Mouse (Mus musculus): ENCODE measurements at regions not wholly inside any gene's neighbourhood (a gene's known extent, or its start where the extent isn't known, plus 50 kb on each side); places are given as distances from the start of the nearest gene placed in this dataset.

GRCm38 (mm10) chr13:84950873-84951272 lies 238.3 kb upstream of the Ccnh start:
- H3K9ac ChIP-seq (replicated peaks; ENCODE audit: low read length), result no peak overlapping the region
- H3K4me3 ChIP-seq (ENCODE audit: low read length), result no peak overlapping the region
- H3K36me3 ChIP-seq (ENCODE audit: insufficient read depth, low read length), result no peaks in the 10 kb centered on the region
- WGBS, result 60% methylated on average over 1 of the region's 1 CpGs
- DNase-seq (ENCODE audit: low spot score) (peak; percentile 38), ATAC-seq (no peak)
- H3K9me3 ChIP-seq (ENCODE audit: low read length), result no peaks in the 10 kb centered on the region
- no peak overlapping the region for H3K27ac ChIP-seq
- peak; percentile 38 for TF ChIP-seq CTCF (IDR thresholded peaks at IDR 0.05; ENCODE audit: low read depth)
- no peak overlapping the region for H3K4me2 ChIP-seq (ENCODE audit: low read depth, low read length)
- H3K27me3 ChIP-seq (ENCODE audit: insufficient read depth, low read length), result no peaks in the 10 kb centered on the region
- H3K4me1 ChIP-seq (ENCODE audit: insufficient read depth, low read length), result no peaks in the 10 kb centered on the region

- Histone ChIP-seq H3K4me2 (ENCODE audit: low read depth, low read length) (no peak overlapping the region), H3K4me1 (ENCODE audit: insufficient read depth, low read length) (no peaks in the 10 kb centered on the region), H3K9ac (replicated peaks; ENCODE audit: low read length) (no peak overlapping the region), H3K27ac (no peak overlapping the region), H3K36me3 (ENCODE audit: insufficient read depth, low read length) (no peaks in the 10 kb centered on the region), H3K9me3 (ENCODE audit: low read length) (no peaks in the 10 kb centered on the region), H3K4me3 (ENCODE audit: low read length) (no peak overlapping the region), H3K27me3 (ENCODE audit: insufficient read depth, low read length) (no peaks in the 10 kb centered on the region)
- WGBS, result 79% methylated on average over 2 of the region's 2 CpGs
- no peak for TF ChIP-seq CTCF (IDR thresholded peaks at IDR 0.05; ENCODE audit: low read depth)
- no peak for DNase-seq (ENCODE audit: low spot score)
- ATAC-seq, result no peak
Observed at GRCm38 (mm10) chr13:84953161-84953560, 236.0 kb upstream of the Ccnh start.

GRCm38 (mm10) chr13:84953760-84954159 lies 235.4 kb upstream of the Ccnh start:
- Histone ChIP-seq H3K27me3 (ENCODE audit: insufficient read depth, low read length) (no peaks in the 10 kb centered on the region), H3K9me3 (ENCODE audit: low read length) (no peaks in the 10 kb centered on the region), H3K27ac (no peak overlapping the region), H3K4me3 (ENCODE audit: low read length) (no peak overlapping the region), H3K36me3 (ENCODE audit: insufficient read depth, low read length) (no peaks in the 10 kb centered on the region), H3K4me2 (ENCODE audit: low read depth, low read length) (no peak overlapping the region), H3K9ac (replicated peaks; ENCODE audit: low read length) (no peak overlapping the region), H3K4me1 (ENCODE audit: insufficient read depth, low read length) (no peaks in the 10 kb centered on the region)
- DNase-seq (ENCODE audit: low spot score), result no peak
- WGBS, result 67% methylated on average over 1 of the region's 1 CpGs
- no peak for ATAC-seq
- no peak for TF ChIP-seq CTCF (IDR thresholded peaks at IDR 0.05; ENCODE audit: low read depth)

- Histone ChIP-seq H3K4me2 (ENCODE audit: low read depth, low read length) (no peak overlapping the region), H3K4me3 (ENCODE audit: low read length) (no peak overlapping the region), H3K27me3 (ENCODE audit: insufficient read depth, low read length) (no peaks in the 10 kb centered on the region), H3K4me1 (ENCODE audit: insufficient read depth, low read length) (no peaks in the 10 kb centered on the region), H3K27ac (no peak overlapping the region), H3K36me3 (ENCODE audit: insufficient read depth, low read length) (no peaks in the 10 kb centered on the region), H3K9ac (replicated peaks; ENCODE audit: low read length) (no peak overlapping the region), H3K9me3 (ENCODE audit: low read length) (no peaks in the 10 kb centered on the region)
- no peak for TF ChIP-seq CTCF (IDR thresholded peaks at IDR 0.05; ENCODE audit: low read depth)
- 24% methylated on average over 7 of the region's 7 CpGs for WGBS
- peak; percentile 5 for DNase-seq (ENCODE audit: low spot score)
- ATAC-seq, result no peak
Observed at GRCm38 (mm10) chr13:84968943-84969342, 220.3 kb upstream of the Ccnh start.

All from hindbrain, postnatal 0 days (tissue).